Mouse (Mus musculus) limb, embryonic 12.5 days (tissue): ENCODE measurements around the gene Btbd2. TPM values are rescaled to one million over a fixed set of nuclear protein-coding genes. Genes with fewer than 3 reads are reported as not detected.

Experiments used
- ATAC-seq: fragments of 200-750 bp; cut with Nextera tagmentation; 2 replicates; pipeline ENCODE4 v1.8.0; 2017; ENCODE audit warnings: low read depth, moderate TSS enrichment; ENCODE audit not compliant: insufficient number of reproducible peaks, insufficient read depth, low FRiP score, low TSS enrichment
- H3K27ac ChIP-seq: fragments of 300-500 bp; sonication (generic); 2 replicates; pipeline ENCODE4 v1.5.1; 2016; ENCODE audit warnings: mild to moderate bottlenecking, moderate library complexity
- H3K27me3 ChIP-seq: fragments of 300-500 bp; sonication (generic); 2 replicates; pipeline ENCODE4 v1.6.1; 2016; ENCODE audit warnings: mild to moderate bottlenecking, moderate library complexity
- H3K36me3 ChIP-seq: fragments of 300-500 bp; sonication (generic); 2 replicates; pipeline ENCODE4 v1.6.1; 2016; ENCODE audit warnings: mild to moderate bottlenecking, moderate library complexity
- H3K4me1 ChIP-seq: fragments of 300-500 bp; sonication (generic); replicated peaks from 2 replicates; pipeline ENCODE4 v1.6.1; 2016
- H3K4me2 ChIP-seq: fragments of 300-500 bp; sonication (generic); 2 replicates; pipeline ENCODE4 v1.6.1; 2016; ENCODE audit warnings: mild to moderate bottlenecking, moderate library complexity
- H3K4me3 ChIP-seq: fragments of 300-500 bp; sonication (generic); replicated peaks from 2 replicates; pipeline ENCODE4 v1.5.1; 2016; ENCODE audit warnings: mild to moderate bottlenecking
- H3K9ac ChIP-seq: fragments of 300-500 bp; sonication (generic); replicated peaks from 2 replicates; pipeline ENCODE4 v1.6.1; 2016; ENCODE audit warnings: mild to moderate bottlenecking, moderate library complexity
- H3K9me3 ChIP-seq: fragments of 300-500 bp; sonication (generic); 2 replicates; pipeline ENCODE4 v1.6.1; 2016; ENCODE audit warnings: mild to moderate bottlenecking, moderate library complexity
- WGBS: fragments of 180-500 bp; shearing (Covaris S2); methylation state at CpG from one replicate; pipeline ENCODE4 v1.1.7; 2016; 5-methylcytosine and 5-hydroxymethylcytosine counted together
- polyA plus RNA-seq: library from polyadenylated mRNA; unstranded; fragments of >200 nt; fragmentation: Nextera tagmentation; extraction: Ambion mirVana; gene quantifications from 2 replicates; pipeline ENCODE4 v1.2.1, GENCODE M21; 2016

The Btbd2 gene
- 95.8 and 102 TPM in 2 replicates for polyA plus RNA-seq

GRCm38 (mm10) chr10:80656863-80657623 lies at the start of gene Btbd2:
Gene Btbd2, minus strand, starts transcription at chr10:80657071.
- peaks cover 10% of the 10 kb centered on the region for H3K36me3 ChIP-seq
- H3K27ac ChIP-seq, result peak within 1 kb of the TSS; percentile 85
- peak within 1 kb of the TSS; percentile 97 for H3K9ac ChIP-seq
- H3K9me3 ChIP-seq, result no peaks in the 10 kb centered on the region
- peaks cover 38% of the 10 kb centered on the region for H3K4me1 ChIP-seq
- H3K4me3 ChIP-seq, result peak within 1 kb of the TSS; percentile 95
- no peaks in the 10 kb centered on the region for H3K27me3 ChIP-seq
- WGBS, result 17% methylated on average over 15 of the region's 15 CpGs
- H3K4me2 ChIP-seq, result peak within 1 kb of the TSS; percentile 95
- ATAC-seq, result no peak; the same call in 1 of the 2 replicates

GRCm38 (mm10) chr10:80705479-80705878 lies 48.6 kb upstream of the Btbd2 start:
- ATAC-seq, result no peak
- 84% methylated on average over 3 of the region's 3 CpGs for WGBS
- no peak overlapping the region for H3K27ac ChIP-seq
- H3K4me1 ChIP-seq, result peaks cover 20% of the 10 kb centered on the region
- H3K4me3 ChIP-seq, result no peak overlapping the region
- no peak overlapping the region for H3K4me2 ChIP-seq
- peaks cover 62% of the 10 kb centered on the region for H3K36me3 ChIP-seq
- peak overlapping the region; percentile 23; the same call in 1 of the 2 replicates for H3K9ac ChIP-seq
- H3K27me3 ChIP-seq, result no peaks in the 10 kb centered on the region
- no peaks in the 10 kb centered on the region for H3K9me3 ChIP-seq

DNA sequence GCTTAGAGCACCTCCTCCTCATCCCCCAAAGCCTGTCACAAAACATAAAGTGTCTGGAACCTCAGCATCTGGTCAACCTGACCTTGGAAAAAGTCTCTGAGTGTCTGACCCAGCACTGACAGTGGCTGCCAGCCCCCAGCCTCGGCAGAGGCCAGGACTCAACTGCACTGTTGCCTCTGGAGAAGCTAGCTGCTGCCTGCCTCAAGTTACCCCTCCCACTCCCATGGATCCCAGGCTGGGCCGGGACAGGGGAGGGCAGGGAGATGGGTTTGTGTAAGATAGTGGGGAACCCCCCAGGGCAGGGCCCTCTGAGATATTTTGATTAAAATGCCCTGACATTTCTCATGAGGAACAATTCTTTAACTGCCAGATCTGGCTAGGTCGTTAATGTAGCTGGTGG lies 48.2 kb upstream of the Btbd2 start:
- H3K9me3 ChIP-seq, result no peaks in the 10 kb centered on the region
- no peak overlapping the region; the same call in 1 of the 2 replicates for H3K9ac ChIP-seq
- ATAC-seq, result no peak
- H3K4me3 ChIP-seq, result no peak overlapping the region
- peaks cover 58% of the 10 kb centered on the region for H3K36me3 ChIP-seq
- peaks cover 24% of the 10 kb centered on the region for H3K4me1 ChIP-seq
- WGBS, result 54% methylated on average over 3 of the region's 3 CpGs
- H3K27ac ChIP-seq, result no peak overlapping the region
- H3K27me3 ChIP-seq, result no peaks in the 10 kb centered on the region
- H3K4me2 ChIP-seq, result no peak overlapping the region

GRCm38 (mm10) chr10:80704418-80704817 lies 47.5 kb upstream of the Btbd2 start:
- Histone ChIP-seq H3K27me3 (no peaks in the 10 kb centered on the region), H3K9ac (no peak overlapping the region), H3K4me2 (no peak overlapping the region), H3K4me3 (no peak overlapping the region), H3K4me1 (peaks cover 27% of the 10 kb centered on the region), H3K36me3 (peaks cover 51% of the 10 kb centered on the region), H3K27ac (no peak overlapping the region), H3K9me3 (no peaks in the 10 kb centered on the region)
- WGBS, result 84% methylated on average over 5 of the region's 5 CpGs
- ATAC-seq, result no peak

DNA sequence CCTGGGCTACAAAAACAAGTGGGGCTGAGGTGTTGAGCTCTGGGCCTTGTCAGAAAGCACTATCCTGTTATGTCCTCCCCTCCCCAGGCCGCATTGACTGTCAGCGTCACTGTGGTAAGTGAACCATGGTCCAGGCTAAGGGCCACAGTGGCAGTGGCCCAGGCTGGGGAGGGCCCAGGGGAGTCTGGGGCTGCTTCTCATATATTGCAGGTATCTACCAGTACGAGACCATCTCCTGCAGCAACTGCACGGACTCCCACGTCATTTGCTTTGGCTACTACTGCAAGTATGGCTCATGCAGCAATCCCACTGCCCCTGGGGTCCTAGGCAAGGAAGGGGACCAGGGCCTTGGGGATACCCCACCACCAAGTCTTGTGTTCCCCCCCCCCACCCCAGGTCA lies 46.8 kb upstream of the Btbd2 start:
- H3K9ac ChIP-seq, result peak overlapping the region; percentile 57; the same call in 1 of the 2 replicates
- H3K4me3 ChIP-seq, result peak overlapping the region; percentile 62
- peaks cover 48% of the 10 kb centered on the region for H3K36me3 ChIP-seq
- H3K9me3 ChIP-seq, result no peaks in the 10 kb centered on the region
- peak overlapping the region; percentile 82 for H3K4me2 ChIP-seq
- ATAC-seq, result no peak
- WGBS, result 85% methylated on average over 5 of the region's 5 CpGs
- no peaks in the 10 kb centered on the region for H3K27me3 ChIP-seq
- H3K27ac ChIP-seq, result no peak overlapping the region
- peaks cover 30% of the 10 kb centered on the region for H3K4me1 ChIP-seq

DNA sequence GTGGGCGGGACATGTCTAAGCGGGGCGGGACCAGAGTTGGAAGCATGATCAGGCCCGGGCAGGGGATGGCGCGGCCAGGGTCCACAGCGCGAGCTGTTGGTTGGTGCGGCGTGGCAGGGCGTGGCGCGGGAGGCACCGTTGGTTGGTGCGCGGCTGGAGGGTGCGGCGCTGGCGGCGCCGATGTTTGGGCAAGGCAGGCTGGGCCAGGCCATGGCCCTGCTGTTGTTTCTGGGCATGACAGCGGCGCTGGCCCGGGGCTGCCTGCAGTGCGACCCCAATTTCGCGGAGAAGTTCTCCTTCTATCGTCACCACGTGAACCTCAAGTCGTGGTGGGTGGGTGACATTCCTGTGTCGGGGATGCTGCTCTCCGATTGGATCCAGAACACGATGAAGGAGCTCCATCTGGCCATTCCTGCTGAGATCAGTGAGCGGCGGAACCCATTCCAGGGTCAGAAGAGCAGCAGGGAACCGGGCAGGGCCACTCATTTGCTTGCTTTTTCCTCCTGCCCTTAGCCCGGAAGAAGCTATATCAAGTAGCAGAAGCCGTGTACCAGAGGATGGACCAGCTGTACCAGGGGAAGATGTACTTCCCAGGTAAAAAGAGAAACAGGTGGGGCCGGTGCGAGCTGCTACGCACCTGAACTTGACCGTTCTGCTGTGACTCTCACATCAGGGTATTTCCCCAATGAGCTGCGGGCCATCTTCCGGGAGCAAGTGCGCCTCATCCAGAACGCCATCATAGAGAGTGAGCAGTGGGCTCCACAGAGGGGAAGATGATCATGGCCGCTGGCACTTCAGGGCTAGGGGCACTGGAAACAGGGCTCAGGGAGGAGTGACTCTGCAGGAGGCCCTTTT lies 45.9 kb upstream of the Btbd2 start:
- peak overlapping the region; percentile 62 for H3K4me3 ChIP-seq
- peaks cover 44% of the 10 kb centered on the region for H3K36me3 ChIP-seq
- peak overlapping the region; percentile 79 for H3K27ac ChIP-seq
- no peaks in the 10 kb centered on the region for H3K27me3 ChIP-seq
- H3K9me3 ChIP-seq, result no peaks in the 10 kb centered on the region
- 2% methylated on average over 47 of the region's 47 CpGs for WGBS
- H3K4me2 ChIP-seq, result peak overlapping the region; percentile 82
- H3K4me1 ChIP-seq, result peaks cover 30% of the 10 kb centered on the region
- H3K9ac ChIP-seq, result peak overlapping the region; percentile 57
- peak; percentile 92 for ATAC-seq

DNA sequence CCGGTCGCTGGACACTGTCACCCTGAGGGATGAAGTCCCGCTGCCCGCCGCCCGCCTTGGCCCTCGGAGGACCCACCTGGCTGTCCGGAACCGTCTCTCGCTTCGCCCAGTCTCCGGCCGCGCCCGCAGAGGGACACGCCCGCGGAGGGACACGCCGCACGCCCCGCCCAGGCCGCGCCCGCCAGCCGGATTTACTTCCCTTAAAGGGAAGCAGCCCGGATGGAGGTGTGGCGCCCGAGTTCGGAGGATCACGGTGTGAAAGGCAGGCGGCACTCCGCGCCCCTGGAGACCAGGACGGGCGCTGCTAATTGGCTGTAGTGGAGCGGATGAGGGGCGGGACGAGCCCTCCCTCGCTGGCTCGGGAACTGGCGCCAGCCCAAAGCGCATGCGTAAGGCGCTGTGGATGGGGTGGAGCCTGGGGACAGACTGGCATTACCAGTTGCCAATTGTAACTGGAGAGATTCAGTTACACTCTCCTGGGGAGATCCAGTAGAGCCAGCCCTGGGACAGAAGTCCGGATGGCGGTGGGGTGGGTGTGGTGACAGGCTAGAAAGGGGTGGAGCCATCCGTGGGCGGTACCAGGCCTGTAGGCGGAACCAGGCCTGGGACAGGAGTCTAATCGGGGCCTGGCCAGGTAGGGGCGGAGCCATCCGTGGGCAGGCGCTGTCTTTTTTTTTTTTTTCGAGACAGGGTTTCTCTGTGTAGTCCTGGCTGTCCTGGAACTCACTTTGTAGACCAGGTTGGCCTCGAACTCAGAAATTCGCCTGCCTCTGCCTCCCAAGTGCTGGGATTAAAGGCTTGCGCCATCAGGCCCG lies 45.1 kb upstream of the Btbd2 start, which contains the start of the genes Mob3a and Izumo4:
Gene Mob3a, minus strand, starts transcription at position 257 of the 815 bp plus-strand sequence.
Gene Izumo4, plus strand, starts transcription at position 464 of the 815 bp plus-strand sequence.
- Histone ChIP-seq H3K4me2 (peak within 1 kb of the TSS; percentile 82), H3K4me3 (peak within 1 kb of the TSS; percentile 62), H3K9ac (peak within 1 kb of the TSS; percentile 61), H3K27me3 (no peaks in the 10 kb centered on the region), H3K27ac (peak within 1 kb of the TSS; percentile 79), H3K9me3 (no peaks in the 10 kb centered on the region), H3K4me1 (peaks cover 30% of the 10 kb centered on the region), H3K36me3 (peaks cover 39% of the 10 kb centered on the region)
- WGBS, result under 1% methylated on average over 58 of the region's 59 CpGs
- peak; percentile 97 for ATAC-seq

GRCm38 (mm10) chr10:80700732-80701131 lies 43.9 kb upstream of the Btbd2 start:
- Histone ChIP-seq H3K4me1 (peaks cover 30% of the 10 kb centered on the region), H3K9ac (no peak overlapping the region; the same call in 1 of the 2 replicates), H3K9me3 (no peaks in the 10 kb centered on the region), H3K27me3 (no peaks in the 10 kb centered on the region), H3K36me3 (peaks cover 27% of the 10 kb centered on the region), H3K27ac (no peak overlapping the region), H3K4me3 (peak overlapping the region; percentile 62), H3K4me2 (peak overlapping the region; percentile 82)
- 39% methylated on average over 4 of the region's 4 CpGs for WGBS
- ATAC-seq, result no peak

- H3K27ac ChIP-seq, result no peak overlapping the region
- H3K9me3 ChIP-seq, result no peaks in the 10 kb centered on the region
- H3K36me3 ChIP-seq, result peaks cover 23% of the 10 kb centered on the region
- ATAC-seq, result no peak
- WGBS, result 88% methylated on average over 7 of the region's 7 CpGs
- no peak overlapping the region for H3K9ac ChIP-seq
- no peaks in the 10 kb centered on the region for H3K27me3 ChIP-seq
- no peak overlapping the region for H3K4me3 ChIP-seq
- H3K4me1 ChIP-seq, result peaks cover 30% of the 10 kb centered on the region
- H3K4me2 ChIP-seq, result peak overlapping the region; percentile 82; the same call in 1 of the 2 replicates
Observed at GRCm38 (mm10) chr10:80700038-80700504, 43.2 kb upstream of the Btbd2 start.

- Histone ChIP-seq H3K4me3 (no peak overlapping the region), H3K4me1 (peaks cover 26% of the 10 kb centered on the region), H3K36me3 (peaks cover 30% of the 10 kb centered on the region), H3K9ac (no peak overlapping the region), H3K27ac (no peak overlapping the region), H3K4me2 (no peak overlapping the region), H3K27me3 (no peaks in the 10 kb centered on the region), H3K9me3 (no peaks in the 10 kb centered on the region)
- ATAC-seq, result no peak
- 95% methylated on average over 9 of the region's 9 CpGs for WGBS
Observed at GRCm38 (mm10) chr10:80698605-80699004, 41.7 kb upstream of the Btbd2 start.
